Mouse (Mus musculus): Measurements from ENCODE around the gene Slc17a9.

- TF ChIP-seq POLR2A (IDR thresholded peaks at IDR 0.05; ENCODE audit: insufficient read depth, low read length) (no peak), CTCF (IDR thresholded peaks at IDR 0.05; ENCODE audit: low read depth, low read length) (no peak), EP300 (IDR thresholded peaks at IDR 0.05; ENCODE audit: insufficient read depth, low read depth, low read length) (no peak)
Observed at GRCm38 (mm10) chr2:180710276-180711155, 14.5 kb upstream of the Slc17a9 start.

Measured in ES-Bruce4 (cell line).